Mouse (Mus musculus): ENCODE results near the gene Ifna14. TPM values are rescaled to one million over a fixed set of nuclear protein-coding genes. Genes with fewer than 3 reads are reported as not detected.

Gene Ifna14
- total RNA-seq, 2 experiments from 2014 or later = not detected

Other genes starting within 250 kb of the Ifna14 start
- gene Hacd4, start 132.9 kb downstream of the Ifna14 start, total RNA-seq (2021) = 1 to 10 TPM; 2.2 to 2.3 TPM
- gene Ifnb1, start 49.0 kb downstream of the Ifna14 start, total RNA-seq (2021) = not detected
- not detected for gene Ifna15, start 13.6 kb downstream of the Ifna14 start, total RNA-seq (2021)
- not detected for gene Ifna9, start 20.6 kb upstream of the Ifna14 start, total RNA-seq (2021)
- gene Ifna12, start 31.6 kb upstream of the Ifna14 start, total RNA-seq (2021) = not detected
- not detected for gene C87499, start 62.6 kb upstream of the Ifna14 start, total RNA-seq (2021)
- gene Ifna13, start 72.7 kb upstream of the Ifna14 start, total RNA-seq (2021) = not detected
- not detected for gene Ifna16, start 105.1 kb upstream of the Ifna14 start, total RNA-seq (2021)
- gene Ifna2, start 112.1 kb upstream of the Ifna14 start, total RNA-seq (2021) = not detected
- gene Ifnab, start 119.6 kb upstream of the Ifna14 start, total RNA-seq (2021) = not detected
- gene Gm26566, start 150.0 kb upstream of the Ifna14 start, total RNA-seq (2021) = 1 to 10 TPM; 1.0 to 1.5 TPM
- 100 to 1,000 TPM; 103 to 104 TPM for gene Klhl9, start 150.7 kb upstream of the Ifna14 start, total RNA-seq (2021)
- gene Gm13271, start 183.1 kb upstream of the Ifna14 start, total RNA-seq (2021) = not detected
- not detected for gene Gm13283, start 188.3 kb upstream of the Ifna14 start, total RNA-seq (2021)
- not detected for gene Gm13290, start 202.0 kb upstream of the Ifna14 start, total RNA-seq (2021)
- gene Gm13289, start 205.1 kb upstream of the Ifna14 start, total RNA-seq (2021) = not detected
- not detected for gene Gm13272, start 208.1 kb upstream of the Ifna14 start, total RNA-seq (2021)
- gene Ifnz, start 210.3 kb upstream of the Ifna14 start, total RNA-seq (2021) = not detected
- not detected for gene Gm13276, start 213.9 kb upstream of the Ifna14 start, total RNA-seq (2021)
- gene Gm13277, start 216.8 kb upstream of the Ifna14 start, total RNA-seq (2021) = not detected
- gene Gm13278, start 219.8 kb upstream of the Ifna14 start, total RNA-seq (2021) = not detected
- not detected for gene Gm13275, start 222.7 kb upstream of the Ifna14 start, total RNA-seq (2021)
- gene Gm13279, start 225.6 kb upstream of the Ifna14 start, total RNA-seq (2021) = not detected
- not detected for gene Gm13285, start 227.9 kb upstream of the Ifna14 start, total RNA-seq (2021)
- gene Gm13287, start 231.5 kb upstream of the Ifna14 start, total RNA-seq (2021) = not detected
- not detected for gene Gm13288, start 233.7 kb upstream of the Ifna14 start, total RNA-seq (2021)
- gene Ifna7, start 244.4 kb upstream of the Ifna14 start, total RNA-seq (2021) = not detected
- gene Ifna11, start 248.2 kb upstream of the Ifna14 start, total RNA-seq (2021) = not detected

Data from left cerebral cortex, postnatal 14 days (tissue).